Mouse (Mus musculus) kidney, adult 2 months (tissue): ENCODE data around the gene Acta1.

Experiments
- CTCF ChIP-seq: fragments of 200-500 bp; conservative IDR thresholded peaks from 2 replicates; pipeline ENCODE4 v1.5.1; 2011; ENCODE audit warnings: low read depth, mild to moderate bottlenecking, control low read depth, low read length, moderate library complexity, mixed read lengths; ENCODE audit not compliant: insufficient read depth, insufficient read length
- POLR2A ChIP-seq: fragments of 200-500 bp; IDR thresholded peaks from one replicate; pipeline ENCODE4 v1.6.1; 2011; ENCODE audit warnings: low read depth, low read length, control low read depth

DNA sequence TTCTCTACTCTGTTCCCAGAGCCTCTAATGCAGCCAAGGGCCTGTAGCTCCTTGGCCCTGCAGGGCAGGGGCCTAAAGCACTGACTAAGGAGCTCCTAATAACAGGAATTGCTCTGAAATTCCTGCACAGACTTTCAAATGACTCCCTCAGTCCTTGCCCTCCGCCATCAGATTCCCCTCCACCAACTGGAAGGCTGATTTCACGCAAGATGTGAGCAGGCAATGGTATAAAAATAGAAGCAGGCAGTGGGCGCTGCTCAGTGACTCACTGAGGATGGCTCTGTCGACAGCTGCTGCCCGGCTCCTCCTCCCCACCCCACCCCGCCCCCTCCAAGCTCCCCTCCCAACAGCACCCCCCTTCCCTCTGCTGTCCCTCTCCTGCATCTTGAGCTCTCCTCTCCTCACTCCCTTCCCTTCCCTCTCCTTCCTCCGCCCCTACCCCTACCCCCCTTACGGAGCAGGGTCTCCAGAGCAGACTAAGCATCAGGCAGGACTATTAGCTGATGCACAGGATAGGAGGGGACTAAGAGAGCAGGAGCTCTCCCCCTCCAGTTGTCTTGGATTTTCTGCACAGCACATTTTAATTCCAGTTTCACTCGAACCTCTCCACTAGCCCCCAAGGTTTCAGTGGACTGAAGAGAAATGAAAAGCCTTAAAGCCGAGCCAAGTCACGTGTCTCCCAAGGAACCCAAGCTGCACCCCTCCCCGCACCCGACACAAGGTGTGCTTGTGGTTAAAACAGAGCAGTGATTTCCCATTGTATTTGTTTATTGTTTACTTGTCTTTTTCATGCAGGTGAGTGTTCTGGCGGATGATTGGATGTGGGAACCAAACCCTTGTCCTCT lies 9.6 kb downstream of the Acta1 start:
- no peak for TF ChIP-seq CTCF
- no peak for TF ChIP-seq POLR2A
